Mouse (Mus musculus) lung, postnatal 0 days (tissue): Measurements from ENCODE around the gene Csnk1g2. TPM values are rescaled to one million over a fixed set of nuclear protein-coding genes. Genes with fewer than 3 reads are reported as not detected.
"Not testable (repeated sequence)": the region's sequence is repeated elsewhere in the genome, so short reads cannot be mapped to it uniquely, and the experiment has no call there.

Experiments used
- ATAC-seq: fragments of 200-750 bp; cut with Nextera tagmentation; 2 replicates; pipeline ENCODE4 v1.8.0; 2017; ENCODE audit warnings: moderate library complexity
- DNase-seq: peaks from one replicate; pipeline ENCODE4 v3.0.0-alpha.2; 2016; ENCODE audit warnings: low spot score
- H3K27ac ChIP-seq: fragments of 300-500 bp; sonication (generic); 2 replicates; pipeline ENCODE4 v1.5.1; 2014; ENCODE audit warnings: antibody characterized with exemption, mild to moderate bottlenecking, low read length, mixed read lengths
- H3K27me3 ChIP-seq: fragments of 300-500 bp; sonication (generic); replicated peaks from 2 replicates; pipeline ENCODE4 v1.6.1; 2014; ENCODE audit warnings: low read length, mixed read lengths; ENCODE audit not compliant: insufficient read depth
- H3K36me3 ChIP-seq: fragments of 300-500 bp; sonication (generic); 2 replicates; pipeline ENCODE4 v1.6.1; 2014; ENCODE audit warnings: low read length, mixed read lengths; ENCODE audit not compliant: insufficient read depth
- H3K4me1 ChIP-seq: fragments of 300-500 bp; sonication (generic); 2 replicates; pipeline ENCODE4 v1.6.1; 2014; ENCODE audit warnings: antibody characterized with exemption, low read depth, low read length, mixed read lengths; ENCODE audit not compliant: insufficient read depth
- H3K4me2 ChIP-seq: fragments of 300-500 bp; sonication (generic); replicated peaks from 2 replicates; pipeline ENCODE4 v1.6.1; 2014; ENCODE audit warnings: low read depth, mild to moderate bottlenecking, low read length, moderate library complexity, mixed read lengths
- H3K4me3 ChIP-seq: fragments of 300-500 bp; sonication (generic); 2 replicates; pipeline ENCODE4 v1.5.1; 2014; ENCODE audit warnings: low read depth, low read length
- H3K9ac ChIP-seq: fragments of 300-500 bp; sonication (generic); replicated peaks from 2 replicates; pipeline ENCODE4 v1.6.1; 2014; ENCODE audit warnings: low read depth, mild to moderate bottlenecking
- H3K9me3 ChIP-seq: fragments of 300-500 bp; sonication (generic); 2 replicates; pipeline ENCODE4 v1.6.1; 2016; ENCODE audit warnings: low read length, mixed read lengths
- CTCF ChIP-seq: IDR thresholded peaks from 2 replicates; pipeline ENCODE4 v1.5.1; 2016; ENCODE audit warnings: antibody characterized with exemption, mild to moderate bottlenecking
- EP300 ChIP-seq: IDR thresholded peaks from 2 replicates; pipeline ENCODE4 v1.6.1; 2016; ENCODE audit warnings: antibody characterized with exemption, mild to moderate bottlenecking, control low read depth
- WGBS: fragments of 180-500 bp; shearing (Covaris S2); extraction: QIAGEN DNeasy Blood & Tissue Kit; methylation state at CpG from one replicate; pipeline ENCODE4 v1.1.7; 2014; 5-methylcytosine and 5-hydroxymethylcytosine counted together
- polyA plus RNA-seq: library from polyadenylated mRNA; unstranded; fragments of >200 nt; fragmentation: Nextera tagmentation; extraction: Ambion mirVana; gene quantifications from 2 replicates; pipeline ENCODE4 v1.2.1, GENCODE M21; 2015

Csnk1g2 gene
- polyA plus RNA-seq, 1 experiment from 2014 or later = 111 TPM

DNA sequence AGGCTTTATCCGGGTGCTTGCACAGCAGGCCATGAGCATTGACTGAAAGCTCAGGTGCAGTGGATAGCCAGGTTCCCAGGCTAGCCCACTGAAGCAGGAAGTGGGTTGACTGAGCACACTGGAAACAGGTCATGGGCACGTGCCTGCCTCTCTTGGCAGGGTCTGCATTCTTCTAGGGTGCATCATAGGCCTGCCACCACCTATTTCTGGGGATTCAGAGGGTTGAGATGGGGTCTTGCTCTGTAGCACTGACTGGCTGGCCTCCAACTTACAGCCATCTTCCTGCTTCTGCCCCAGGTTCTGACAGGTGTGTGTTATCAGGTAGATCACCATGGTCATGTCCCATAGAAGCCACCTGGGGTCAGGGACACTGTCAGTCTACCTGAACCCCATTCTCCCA lies 17.6 kb upstream of the Csnk1g2 start:
- Histone ChIP-seq H3K9ac (no peak overlapping the region), H3K9me3 (no peaks in the 10 kb centered on the region), H3K4me3 (no peak overlapping the region), H3K4me2 (no peak overlapping the region), H3K4me1 (peaks cover 12% of the 10 kb centered on the region; the same call in 1 of the 2 replicates), H3K36me3 (peaks cover 6% of the 10 kb centered on the region; the same call in 1 of the 2 replicates), H3K27me3 (no peaks in the 10 kb centered on the region), H3K27ac (no peak overlapping the region)
- DNase-seq (no peak), ATAC-seq (no peak)
- TF ChIP-seq CTCF = no peak
- TF ChIP-seq EP300 = no peak
- WGBS = 89% methylated on average over 2 of the region's 2 CpGs

DNA sequence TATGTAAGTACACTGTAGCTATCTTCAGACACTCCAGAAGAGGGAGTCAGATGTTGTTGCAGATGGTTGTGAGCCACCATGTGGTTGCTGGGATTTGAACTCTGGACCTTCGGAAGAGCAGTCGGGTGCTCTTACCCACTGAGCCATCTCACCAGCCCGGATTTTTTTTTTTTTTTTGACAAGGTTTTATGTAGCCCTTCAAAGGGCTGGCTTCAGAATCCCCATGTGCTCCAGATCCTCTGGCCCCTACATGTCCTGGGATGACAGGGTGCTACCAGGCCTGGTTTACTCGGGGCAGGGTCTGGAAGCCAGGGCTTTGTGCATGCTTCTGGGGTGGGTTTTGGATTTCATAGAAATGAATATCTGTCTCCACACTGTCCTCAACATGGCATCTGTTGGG lies 16.9 kb upstream of the Csnk1g2 start, which contains the start of gene Gm49322:
TSS of gene Gm49322 (plus strand) at position 301 of the 400 bp plus-strand sequence.
- H3K27me3 ChIP-seq, H3K4me2 ChIP-seq, H3K27ac ChIP-seq, DNase-seq, ATAC-seq, H3K9me3 ChIP-seq, H3K4me3 ChIP-seq, H3K36me3 ChIP-seq, H3K9ac ChIP-seq: not testable (repeated sequence)
- H3K4me1 ChIP-seq = peaks cover 12% of the 10 kb centered on the region; the same call in 1 of the 2 replicates
- WGBS = 73% methylated on average over 2 of the region's 4 CpGs

GRCm38 (mm10) chr10:80606306-80606705 lies 16.3 kb upstream of the Csnk1g2 start:
- H3K27me3 ChIP-seq = no peaks in the 10 kb centered on the region
- no peak for ATAC-seq
- H3K36me3 ChIP-seq = peaks cover 6% of the 10 kb centered on the region; the same call in 1 of the 2 replicates
- 88% methylated on average over 21 of the region's 23 CpGs for WGBS
- no peak overlapping the region for H3K9ac ChIP-seq
- no peak overlapping the region for H3K4me2 ChIP-seq
- H3K4me1 ChIP-seq = peaks cover 12% of the 10 kb centered on the region; the same call in 1 of the 2 replicates
- H3K9me3 ChIP-seq = no peaks in the 10 kb centered on the region
- no peak for DNase-seq
- H3K4me3 ChIP-seq = no peak overlapping the region
- H3K27ac ChIP-seq = no peak overlapping the region
- TF ChIP-seq CTCF = no peak
- TF ChIP-seq EP300 = no peak

- 95% methylated on average over 34 of the region's 34 CpGs for WGBS
Observed at GRCm38 (mm10) chr10:80606737-80607350, 15.8 kb upstream of the Csnk1g2 start.

DNA sequence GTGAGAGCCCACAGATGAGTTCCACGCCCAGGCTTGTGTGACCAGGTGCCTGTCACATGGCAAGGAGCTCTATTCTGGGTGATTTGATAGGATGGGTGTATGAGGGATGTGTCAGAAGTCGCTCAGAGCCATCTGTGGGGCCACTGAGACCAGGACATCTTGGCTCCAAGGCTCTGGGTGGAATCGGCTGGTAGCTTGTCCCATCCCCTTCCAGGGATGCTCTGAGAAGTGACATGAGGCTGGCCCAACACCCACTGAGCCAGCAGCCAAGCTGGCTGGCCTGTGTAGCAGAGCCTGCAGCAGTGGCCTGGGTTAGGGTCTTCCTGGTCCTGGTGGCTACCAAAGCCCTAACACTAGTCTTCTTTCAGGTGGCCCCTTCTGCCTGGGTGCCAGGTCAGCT lies 14.2 kb upstream of the Csnk1g2 start:
- no peak overlapping the region for H3K27ac ChIP-seq
- peaks cover 6% of the 10 kb centered on the region; the same call in 1 of the 2 replicates for H3K36me3 ChIP-seq
- WGBS = 90% methylated on average over 3 of the region's 3 CpGs
- no peak overlapping the region for H3K4me2 ChIP-seq
- no peaks in the 10 kb centered on the region for H3K27me3 ChIP-seq
- peaks cover 6% of the 10 kb centered on the region; the same call in 1 of the 2 replicates for H3K4me1 ChIP-seq
- H3K4me3 ChIP-seq = no peak overlapping the region
- H3K9me3 ChIP-seq = no peaks in the 10 kb centered on the region
- H3K9ac ChIP-seq = no peak overlapping the region
- TF ChIP-seq EP300 (no peak), CTCF (no peak)
- ATAC-seq = no peak
- no peak for DNase-seq

More at GRCm38 (mm10) chr10:80606737-80607350, 15.8 kb upstream of the Csnk1g2 start:
- Histone ChIP-seq H3K9ac (no peak overlapping the region), H3K27ac (no peak overlapping the region), H3K27me3 (no peaks in the 10 kb centered on the region), H3K9me3 (no peaks in the 10 kb centered on the region), H3K4me3 (no peak overlapping the region), H3K36me3 (peaks cover 6% of the 10 kb centered on the region; the same call in 1 of the 2 replicates), H3K4me2 (no peak overlapping the region), H3K4me1 (peaks cover 12% of the 10 kb centered on the region; the same call in 1 of the 2 replicates)
- TF ChIP-seq EP300 (no peak), CTCF (no peak)
- no peak for DNase-seq
- ATAC-seq = no peak

- H3K36me3 ChIP-seq = peaks cover 6% of the 10 kb centered on the region; the same call in 1 of the 2 replicates
- DNase-seq (no peak), ATAC-seq (no peak)
- no peak overlapping the region for H3K4me2 ChIP-seq
- no peaks in the 10 kb centered on the region for H3K27me3 ChIP-seq
- H3K9me3 ChIP-seq = no peaks in the 10 kb centered on the region
- H3K4me3 ChIP-seq = no peak overlapping the region
- WGBS = 88% methylated on average over 10 of the region's 10 CpGs
- H3K4me1 ChIP-seq = no peaks in the 10 kb centered on the region
- H3K27ac ChIP-seq = no peak overlapping the region
- no peak for TF ChIP-seq EP300
- no peak for TF ChIP-seq CTCF
- no peak overlapping the region for H3K9ac ChIP-seq
Observed at GRCm38 (mm10) chr10:80609269-80609924, 13.2 kb upstream of the Csnk1g2 start.
